Mouse (Mus musculus): ENCODE measurements around the gene Vill.

Gene Vill

DNA sequence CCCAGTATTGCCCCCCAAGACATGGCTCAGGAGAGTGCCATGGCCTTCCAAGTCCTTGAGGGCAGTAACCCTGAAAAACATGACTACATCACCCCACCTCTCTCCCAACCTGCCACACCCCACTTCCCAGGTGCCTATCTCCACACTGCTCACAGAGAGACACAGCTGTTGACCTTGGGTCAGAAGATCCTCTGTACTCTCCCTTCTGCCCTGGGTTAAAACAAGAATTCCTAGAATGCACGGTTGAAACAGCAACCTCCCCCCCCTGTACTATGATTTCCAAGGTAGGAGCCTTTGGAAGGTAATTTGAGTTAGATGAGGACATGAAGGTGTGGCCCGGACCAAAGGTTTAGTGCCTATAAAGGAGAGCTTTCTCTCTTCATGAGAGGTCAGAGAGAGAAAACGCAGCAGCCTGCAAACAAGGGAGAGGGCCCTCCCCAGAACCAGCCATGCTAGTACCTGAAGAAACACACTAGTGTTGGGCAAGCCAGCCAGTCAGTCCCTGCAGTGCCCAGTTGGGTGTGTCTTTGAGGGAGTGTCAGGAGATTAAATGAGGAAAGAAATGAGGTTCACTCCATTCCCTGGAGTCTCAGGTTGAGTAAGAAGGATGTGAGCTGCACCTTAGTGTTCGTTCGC lies 27.6 kb downstream of the Vill start:
- no peak for DNase-seq (ENCODE audit: low spot score in 2 of 2)

DNA sequence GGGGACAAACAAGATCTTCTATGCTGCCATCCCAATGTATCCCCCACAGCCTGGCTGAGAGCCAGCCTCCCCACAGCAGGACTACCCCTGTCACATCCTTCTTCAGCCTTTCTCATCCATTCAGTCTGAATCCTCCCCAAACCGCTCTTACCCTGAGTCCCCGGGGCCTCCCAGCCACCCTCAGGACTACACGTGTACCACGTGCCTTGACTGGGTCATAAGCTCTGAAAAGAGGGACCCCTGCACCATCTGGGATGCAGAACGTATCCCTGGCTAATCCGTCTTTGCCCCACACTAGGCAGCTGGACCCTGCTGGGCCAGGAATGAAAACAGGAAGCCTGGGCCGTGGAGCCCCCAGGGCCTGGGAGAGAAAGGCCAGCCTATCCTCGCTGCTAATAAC lies 29.5 kb downstream of the Vill start:
- DNase-seq (ENCODE audit: low spot score in 2 of 2): no peak

DNA sequence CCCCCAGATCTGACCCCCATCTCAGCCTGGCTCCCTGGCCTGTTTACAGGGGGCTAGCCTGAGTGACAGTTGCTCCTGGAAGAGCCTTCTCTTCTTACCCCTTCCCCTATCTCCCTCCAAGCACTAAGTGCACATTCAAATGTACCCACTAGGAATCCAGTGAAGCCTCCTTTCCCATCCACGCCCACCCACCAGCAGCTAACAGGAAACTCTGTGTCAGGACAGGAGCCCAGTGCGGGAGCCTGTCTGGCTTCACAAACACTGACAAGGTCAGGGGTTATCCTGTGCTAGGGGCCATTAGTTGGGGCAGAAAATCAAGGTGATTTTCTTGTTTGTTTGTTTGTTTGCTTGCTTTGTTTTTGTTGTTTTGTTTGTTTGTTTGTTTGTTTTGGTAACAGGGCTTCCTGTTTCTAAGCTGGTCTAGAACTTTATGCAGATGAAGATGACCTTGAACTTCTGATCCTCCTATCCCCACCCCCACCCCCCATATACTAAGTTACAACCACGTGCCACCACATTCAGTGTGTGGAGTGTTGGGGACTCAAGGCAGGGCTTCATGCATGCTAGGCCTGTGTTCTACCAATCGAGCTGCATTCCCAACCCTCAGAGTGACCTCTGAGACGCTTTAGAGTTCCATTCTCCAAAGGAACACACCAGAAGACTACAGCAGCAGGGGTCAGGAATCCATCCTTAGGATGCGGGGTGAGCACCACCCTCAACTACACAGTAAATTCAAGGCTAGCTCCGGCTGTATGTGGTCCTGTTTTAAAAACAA lies 30.3 kb downstream of the Vill start:
- DNase-seq (ENCODE audit: low spot score in 2 of 2): no peak

DNA sequence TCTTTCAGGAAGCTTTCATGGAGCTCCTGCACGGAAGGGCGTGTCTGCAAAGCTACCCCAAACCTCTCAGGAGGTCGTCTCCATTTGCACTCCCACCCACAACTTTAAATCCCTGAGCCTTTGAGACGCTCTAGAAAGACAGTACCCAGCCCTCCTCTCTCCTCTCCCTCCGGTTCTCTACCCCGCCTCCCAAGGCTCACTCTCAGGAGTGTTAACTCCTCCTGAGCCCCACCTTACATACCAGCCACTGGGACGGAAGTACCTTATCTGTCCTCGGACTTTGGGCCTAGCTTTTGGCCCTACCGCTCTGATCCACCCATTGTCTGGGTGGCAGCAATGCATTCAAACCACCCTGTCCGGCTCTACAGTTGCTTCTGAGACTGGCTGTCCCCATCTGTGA lies 31.4 kb downstream of the Vill start:
- no peak for DNase-seq (ENCODE audit: low spot score in 2 of 2)

DNA sequence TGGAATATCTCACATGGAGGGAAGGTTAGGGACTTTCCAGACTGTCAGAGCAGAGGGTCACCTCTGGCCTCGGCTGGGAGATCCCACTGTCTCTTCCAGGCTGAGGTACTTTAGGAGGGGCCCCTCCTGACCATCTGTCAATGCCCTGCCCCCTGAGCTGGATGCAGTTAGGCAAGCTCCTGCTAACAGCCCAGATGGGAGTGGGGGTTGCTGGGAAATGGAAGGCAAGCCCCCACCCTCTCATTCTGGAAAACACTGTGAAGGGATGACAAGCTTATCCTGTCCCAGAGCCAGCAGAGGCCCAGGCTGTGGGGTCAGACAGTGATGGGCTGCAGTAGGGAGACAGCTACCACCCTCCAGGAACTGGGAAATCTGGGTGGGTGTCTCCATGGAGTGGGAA lies 33.9 kb downstream of the Vill start:
- DNase-seq (ENCODE audit: low spot score in 2 of 2): no peak

DNA sequence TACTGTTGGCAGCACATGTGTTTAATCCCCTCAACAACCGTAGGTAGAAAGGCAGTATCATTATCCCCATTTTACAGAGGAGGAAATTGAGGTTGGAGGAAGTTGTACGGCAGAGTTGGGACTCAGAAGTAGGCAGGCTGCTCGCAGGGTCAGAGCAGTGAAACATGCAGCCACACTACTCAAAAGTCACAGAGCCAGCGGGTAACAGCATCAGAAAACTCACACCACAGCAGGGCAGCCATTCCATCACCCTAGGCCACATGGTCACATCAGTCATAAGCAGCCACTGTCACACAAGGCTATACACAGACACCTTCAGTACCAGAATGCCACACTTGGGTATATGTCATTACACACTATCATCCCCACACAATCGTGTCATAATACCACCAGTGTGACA lies 34.7 kb downstream of the Vill start:
- no peak for DNase-seq (ENCODE audit: low spot score in 2 of 2)

DNA sequence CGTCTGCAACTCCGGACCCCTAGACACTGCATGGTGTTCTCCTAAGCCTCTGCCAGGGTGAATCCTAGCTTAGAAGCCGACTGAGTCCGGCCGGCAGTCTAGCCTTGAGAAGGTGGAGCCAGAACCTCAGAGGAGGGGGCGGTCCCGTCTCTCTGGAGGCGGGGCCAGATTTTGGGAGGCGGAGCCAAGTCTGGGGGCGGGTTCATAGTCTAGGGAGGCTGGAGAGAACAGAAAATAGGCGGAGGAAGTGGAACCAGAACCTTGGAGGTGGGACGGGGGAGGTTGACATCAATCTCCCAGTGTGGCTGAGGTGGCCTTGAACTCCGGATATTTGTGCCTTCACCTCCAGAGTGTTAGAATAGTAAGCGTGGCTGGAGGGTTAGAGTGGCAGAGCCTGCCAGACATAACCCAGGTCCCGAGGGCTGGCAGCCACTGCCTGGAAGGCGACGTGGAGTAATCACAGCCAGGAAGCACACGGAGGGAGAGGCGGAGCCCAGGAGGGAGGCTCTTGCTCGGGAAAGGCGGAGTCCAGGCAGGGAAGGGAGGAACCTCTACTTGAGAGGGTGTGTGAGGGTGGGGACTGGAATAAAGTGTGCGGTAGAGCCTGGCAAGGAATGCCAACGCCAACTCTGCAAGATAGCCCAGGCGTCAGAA lies 35.7 kb downstream of the Vill start:
- peak; percentile 41 to 52 for DNase-seq (ENCODE audit: low spot score in 2 of 2)

DNA sequence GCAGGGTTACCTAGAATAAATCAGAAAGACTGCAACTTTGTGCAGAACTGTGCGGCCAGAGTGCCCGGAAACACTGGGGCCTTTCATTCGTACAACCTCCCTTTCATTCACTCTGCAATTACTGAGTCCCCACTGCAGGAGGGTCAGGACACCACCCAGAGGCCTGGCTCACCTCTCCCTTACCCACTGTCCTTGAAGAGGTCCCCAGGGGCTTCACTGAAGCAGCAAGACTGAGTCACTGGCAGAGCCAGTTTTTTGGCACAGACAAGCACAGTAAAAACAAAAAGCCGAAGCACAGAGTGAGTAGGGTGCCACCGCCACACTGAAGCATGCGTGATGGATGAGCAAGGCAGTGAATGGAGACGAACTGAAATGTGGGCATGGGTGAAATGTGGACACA lies 36.9 kb downstream of the Vill start:
- no peak for DNase-seq (ENCODE audit: low spot score in 2 of 2)

DNA sequence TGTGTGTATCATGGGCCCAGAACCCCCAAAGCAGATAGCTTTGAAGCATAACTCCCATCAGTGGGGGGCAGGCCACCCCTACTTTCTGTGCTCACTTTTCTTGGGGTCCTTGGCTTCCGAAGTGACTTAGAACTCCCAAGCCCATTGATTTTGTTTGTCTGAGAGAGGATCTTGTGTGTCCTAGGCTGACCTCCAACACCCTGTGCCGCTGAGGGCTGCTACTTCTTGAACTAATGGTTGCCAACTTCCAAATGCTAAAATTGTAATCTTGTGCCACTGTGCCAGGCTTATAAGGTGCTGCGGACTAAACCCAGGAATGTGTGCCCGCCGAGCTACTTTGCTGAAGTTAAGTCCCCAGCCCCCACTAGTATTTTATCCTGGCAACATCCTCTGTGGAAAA lies 37.9 kb downstream of the Vill start:
- no peak for DNase-seq (ENCODE audit: low spot score in 2 of 2)

DNA sequence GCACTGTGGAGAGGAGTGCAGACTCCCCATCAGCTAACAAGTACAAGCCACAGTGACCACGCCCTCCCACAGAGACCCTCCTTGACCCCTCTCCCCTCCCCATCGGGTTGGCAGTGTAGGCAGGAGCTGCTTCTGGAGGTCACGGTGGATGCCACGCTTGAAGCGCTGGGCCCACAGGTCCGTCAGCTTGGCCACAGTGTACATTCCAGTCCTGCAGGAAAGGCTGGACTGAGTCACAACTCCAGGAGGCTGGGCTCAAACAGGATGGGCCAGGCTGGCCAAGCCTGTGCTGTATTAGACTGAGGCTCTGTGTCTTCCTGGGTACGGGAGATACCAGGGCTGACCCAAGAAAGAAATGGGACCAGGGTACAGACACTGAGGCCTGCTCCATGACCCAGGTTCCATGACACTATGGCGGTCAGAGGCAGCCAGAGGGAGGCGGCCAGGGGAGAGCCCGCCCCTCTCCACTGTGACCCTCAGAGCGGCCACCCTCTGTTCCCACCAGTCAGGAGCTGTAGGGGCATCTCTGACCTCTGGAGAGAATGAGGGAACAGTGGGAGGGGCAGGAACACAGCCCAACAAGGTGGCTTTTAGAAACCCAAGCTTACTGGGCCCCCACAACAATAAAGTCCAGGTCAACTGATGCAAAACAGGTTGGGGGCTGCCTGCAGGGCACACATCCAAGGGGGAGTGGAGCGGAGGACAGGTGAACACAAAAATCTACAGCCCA lies 39.2 kb downstream of the Vill start:
- no peak for DNase-seq (ENCODE audit: low spot score in 2 of 2)

DNA sequence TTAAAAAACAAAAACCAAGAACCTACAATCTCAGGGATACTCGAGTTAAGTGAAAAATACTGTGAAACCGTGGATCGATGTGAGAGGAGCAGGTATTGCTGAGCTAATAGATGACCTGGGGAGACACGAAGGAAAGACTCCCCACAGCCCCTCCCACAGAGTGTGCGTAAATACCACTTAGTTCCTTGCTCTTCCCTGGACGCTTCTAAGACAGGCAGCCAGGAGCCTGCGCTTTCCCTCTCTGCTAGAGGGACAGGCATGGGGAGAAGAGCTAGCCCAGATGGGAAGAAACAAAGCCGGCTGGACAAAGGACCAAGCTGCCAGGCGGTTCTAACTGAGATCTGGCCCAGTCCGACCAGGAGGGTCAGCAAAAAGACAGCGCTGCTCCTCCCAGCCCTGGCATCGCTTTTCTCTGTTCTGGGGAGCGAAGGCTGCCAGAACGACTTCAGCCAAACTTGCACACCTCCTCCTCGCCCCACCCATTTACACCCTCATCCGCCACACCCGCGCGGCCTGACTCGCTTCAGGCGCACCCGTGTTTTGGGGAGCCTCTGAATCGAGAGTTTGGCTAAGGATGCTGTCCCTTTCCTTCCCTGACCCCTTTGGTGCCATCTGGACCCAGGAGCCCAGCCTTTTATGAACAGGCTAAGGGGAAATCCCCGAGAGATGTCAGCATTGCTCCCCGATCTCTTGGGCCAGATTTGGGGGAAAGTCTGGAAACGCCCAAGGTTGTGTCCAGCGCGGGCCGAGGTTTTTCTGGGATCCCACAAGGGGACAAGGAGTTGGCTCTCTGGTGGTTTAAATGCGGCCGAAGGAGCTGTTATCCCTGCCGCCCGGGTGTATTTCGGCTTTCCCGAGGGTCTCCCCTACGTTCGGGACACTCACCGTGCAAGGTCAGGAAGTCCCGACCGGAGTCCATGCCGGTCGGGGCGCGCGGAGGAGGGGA lies 40.2 kb downstream of the Vill start:
- no peak for DNase-seq (ENCODE audit: low spot score in 2 of 2)

DNA sequence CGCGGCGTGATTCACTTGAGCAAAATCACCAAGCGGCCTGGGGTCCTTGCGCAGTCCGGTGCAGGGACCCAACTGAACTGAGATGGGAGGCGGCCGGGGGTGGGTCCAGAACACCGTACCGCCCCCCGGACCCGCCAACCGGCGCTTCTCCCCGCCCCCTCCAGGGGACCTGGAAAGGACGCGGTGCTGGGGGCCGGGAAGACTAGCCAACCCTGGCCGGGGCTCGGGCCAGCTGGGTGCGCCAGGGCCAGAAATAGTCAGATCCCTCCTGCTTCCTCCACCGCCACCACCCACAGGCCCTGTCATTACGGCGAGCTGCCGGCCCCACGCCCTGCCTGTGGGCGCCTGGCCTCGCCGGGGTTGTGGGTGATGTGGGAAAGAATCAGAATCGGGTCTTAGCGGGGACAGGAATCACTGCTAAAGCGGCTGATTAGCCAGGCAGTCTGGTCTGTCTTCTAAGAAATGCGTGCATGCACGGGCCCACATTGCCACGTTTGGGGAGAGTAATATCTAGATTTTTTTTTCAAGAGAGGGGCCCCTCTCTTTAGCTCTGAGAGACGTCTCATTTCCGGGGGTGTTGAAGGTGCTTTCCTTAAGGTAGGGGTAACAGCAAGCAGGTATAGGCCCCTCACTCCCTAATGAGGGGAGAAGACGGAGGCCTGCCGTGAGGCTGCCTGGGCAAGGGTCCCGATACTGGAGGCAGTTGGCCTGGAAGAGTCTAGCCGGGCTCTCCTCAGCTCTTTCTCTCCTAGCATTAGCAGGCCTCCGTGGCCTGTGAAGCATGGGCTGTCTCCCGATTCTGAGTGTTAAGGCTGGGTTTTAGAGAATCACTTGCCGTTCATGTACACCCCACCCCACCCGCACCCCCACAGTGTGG lies 41.1 kb downstream of the Vill start, which contains the start of gene Plcd1:
Plcd1 (minus strand) TSS at position 84 of the 877 bp plus-strand sequence.
- DNase-seq (ENCODE audit: low spot score in 2 of 2): no peak

DNA sequence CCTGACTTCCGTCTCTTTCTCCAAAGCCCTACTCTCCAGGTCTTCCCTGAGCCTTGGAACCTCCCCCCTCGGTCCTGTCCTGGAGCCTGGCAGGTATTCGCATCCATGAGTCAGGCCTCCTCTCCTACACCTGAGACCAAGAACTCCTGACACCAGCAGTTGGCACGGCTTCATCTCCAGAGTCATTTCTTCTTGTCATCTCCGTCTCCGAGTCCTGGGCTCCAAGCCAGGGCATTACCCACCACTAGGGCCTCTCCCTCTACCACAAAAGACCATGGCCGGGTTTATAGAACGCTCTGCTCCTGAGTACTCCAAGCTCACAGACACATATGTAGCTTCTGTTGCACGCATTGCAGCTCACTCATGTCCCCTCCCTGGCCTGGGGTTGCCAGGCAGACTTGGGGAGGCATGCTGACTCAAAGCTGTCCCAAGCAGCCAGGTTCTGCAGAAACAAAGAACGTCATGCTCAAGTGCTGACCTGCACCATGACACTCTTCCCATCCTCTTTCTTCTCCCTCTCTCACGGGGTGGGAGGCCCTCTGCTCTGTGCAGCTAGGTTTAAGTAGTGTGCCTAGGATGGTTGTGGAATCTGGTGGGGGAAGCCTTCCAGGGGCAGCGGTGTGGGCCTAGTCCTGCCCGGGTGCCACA lies 42.0 kb downstream of the Vill start:
- DNase-seq (ENCODE audit: low spot score in 2 of 2): no peak

DNA sequence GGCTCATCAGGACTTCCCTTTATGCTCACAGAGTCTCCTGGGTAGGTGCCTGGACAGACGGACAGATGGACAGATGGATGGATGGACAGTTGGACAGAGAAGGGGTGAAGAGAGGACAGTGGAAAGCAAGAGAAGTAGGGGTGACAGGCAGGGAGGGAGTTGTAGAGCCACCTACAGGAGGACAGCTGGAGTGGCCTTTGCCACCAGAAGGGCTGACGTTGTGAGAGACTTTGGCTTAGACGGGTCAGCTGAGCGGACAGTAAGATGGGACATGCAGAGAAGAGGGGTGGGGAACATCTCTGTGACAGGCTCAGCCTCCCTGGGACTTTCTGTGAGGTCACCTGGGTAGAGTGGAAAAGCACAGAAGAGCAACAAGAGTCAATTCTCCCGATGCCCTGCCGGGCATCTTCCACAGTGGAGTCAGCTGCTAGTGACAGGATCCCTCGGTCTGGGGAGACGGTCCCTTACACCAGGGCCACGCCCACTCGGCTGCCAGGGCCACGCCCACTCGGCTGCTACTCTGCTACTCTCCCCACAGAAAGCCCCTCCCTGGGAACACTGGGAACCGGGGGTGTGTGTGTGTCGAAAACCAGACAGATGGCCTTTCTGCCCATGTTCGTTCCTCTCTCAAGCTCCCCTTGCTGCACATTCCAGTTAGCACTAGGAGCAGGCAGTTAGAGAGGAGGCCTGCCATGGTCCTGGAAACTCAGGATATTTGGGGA lies 47.8 kb downstream of the Vill start:
- peak; percentile 9 to 28 for DNase-seq (ENCODE audit: low spot score in 2 of 2)

DNA sequence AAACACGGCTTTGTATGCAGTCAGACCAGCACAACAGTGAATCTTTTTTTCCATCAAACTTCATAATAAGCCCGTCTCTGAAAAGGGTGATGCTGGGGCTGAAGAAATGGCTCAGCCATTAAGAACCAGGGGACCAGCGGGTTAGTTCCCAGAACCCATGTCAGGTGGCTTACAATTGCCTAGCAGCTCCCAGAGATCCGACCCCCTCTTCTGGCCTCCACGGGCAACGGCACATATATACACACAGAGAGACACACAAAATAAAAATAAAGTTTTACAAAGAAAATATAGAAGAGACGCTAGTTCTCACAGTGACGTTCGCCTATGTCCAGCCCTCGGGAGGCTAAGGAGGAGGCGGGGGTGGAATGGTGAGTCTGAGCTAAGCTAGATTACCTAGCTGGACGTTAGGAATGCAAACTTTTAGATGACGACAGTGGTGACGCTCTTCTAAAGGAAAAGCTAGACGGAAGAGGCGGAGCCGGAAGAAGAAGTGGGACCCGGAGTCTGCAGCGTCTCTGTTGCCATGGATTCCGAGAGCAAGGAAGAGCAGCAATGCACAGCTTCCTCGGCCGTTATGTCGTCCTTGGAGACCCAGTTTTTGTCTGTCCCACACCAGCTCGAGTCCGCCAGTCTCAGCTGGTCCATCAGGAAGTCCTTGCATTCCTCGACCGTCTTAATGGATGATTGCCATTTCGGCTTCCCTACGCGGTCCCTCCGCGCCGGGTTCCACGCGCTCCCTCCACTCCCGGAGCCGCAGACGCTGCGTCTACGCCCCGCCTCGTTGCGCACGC lies 49.6 kb downstream of the Vill start, which contains the start of gene Dlec1:
Dlec1 (plus strand) TSS at position 487 of the 791 bp plus-strand sequence.
- peak; percentile 54 to 62 for DNase-seq (ENCODE audit: low spot score in 2 of 2)

DNA sequence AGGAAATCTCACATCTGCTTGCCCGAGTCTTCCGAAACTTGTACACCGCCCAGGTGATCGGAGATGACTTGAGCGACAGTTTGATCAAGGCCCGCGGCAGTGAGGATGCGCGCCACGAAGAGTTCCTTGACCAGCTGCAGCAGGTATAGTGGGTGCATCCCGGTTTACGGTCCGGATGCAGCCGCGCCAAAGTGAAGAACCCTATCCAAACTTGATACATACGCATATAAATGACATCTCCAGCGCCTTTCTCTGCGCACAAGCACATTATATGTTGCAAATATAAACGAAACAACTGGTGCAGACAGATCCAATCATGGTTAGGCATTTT lies 50.2 kb downstream of the Vill start:
- DNase-seq (ENCODE audit: low spot score in 2 of 2): no peak

DNA sequence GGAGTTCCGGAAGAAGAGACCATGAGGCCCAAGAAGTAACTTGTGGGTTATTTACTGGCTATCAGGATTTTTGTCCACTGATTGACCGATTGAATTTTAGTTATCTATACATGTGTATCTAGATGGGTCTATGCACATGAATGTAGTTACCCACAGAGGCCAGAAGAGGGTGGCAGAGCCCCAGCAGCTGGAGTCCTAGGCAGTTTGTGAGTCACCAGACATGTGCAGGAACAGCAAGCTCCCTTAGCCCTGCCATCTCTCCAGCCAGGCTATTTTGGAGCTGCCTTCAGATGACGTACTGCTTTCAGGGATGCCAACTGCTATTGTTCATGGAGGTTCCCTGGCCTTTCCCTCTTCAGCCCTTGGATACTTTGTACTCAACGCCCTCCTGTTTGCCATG lies 55.0 kb downstream of the Vill start:
- peak in 1 of 2 experiments; percentile 16 for DNase-seq (ENCODE audit: low spot score in 2 of 2)

DNA sequence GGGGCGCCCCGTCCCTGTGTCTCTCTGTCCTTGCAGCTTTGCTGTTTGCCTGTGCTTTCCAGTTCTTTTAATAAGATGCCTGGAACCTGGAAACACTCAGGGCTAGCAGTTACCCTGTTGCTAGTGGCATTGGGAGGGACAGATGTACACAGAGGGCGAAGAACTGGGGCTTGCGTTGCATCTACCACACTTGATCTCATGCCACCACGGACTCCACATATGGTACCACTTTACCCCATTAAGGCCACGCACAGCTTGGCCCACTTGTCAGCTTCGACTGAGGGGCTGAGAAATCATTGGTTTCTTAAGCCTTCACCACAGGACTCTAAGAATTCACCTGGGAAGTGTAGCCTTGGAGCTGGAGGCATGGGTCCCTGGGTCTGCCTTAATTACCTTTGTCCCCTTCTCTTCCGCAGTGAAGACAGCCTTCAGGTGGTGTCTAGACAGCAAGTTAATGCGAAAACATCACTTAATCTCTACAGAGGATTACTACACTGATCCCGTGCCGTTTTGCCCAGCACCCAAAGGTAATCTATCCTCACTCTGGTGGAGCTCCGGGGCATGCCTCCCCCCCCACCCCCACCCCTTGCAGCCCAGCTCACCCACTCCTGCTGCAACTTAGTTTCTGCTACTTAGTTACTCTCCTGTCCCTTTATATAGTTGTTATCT lies 57.2 kb downstream of the Vill start:
- no peak for DNase-seq (ENCODE audit: low spot score in 2 of 2)

Measured in thymus, postnatal 10 days (tissue).